Mouse (Mus musculus): ENCODE measurements around the gene Vsnl1.

DNA sequence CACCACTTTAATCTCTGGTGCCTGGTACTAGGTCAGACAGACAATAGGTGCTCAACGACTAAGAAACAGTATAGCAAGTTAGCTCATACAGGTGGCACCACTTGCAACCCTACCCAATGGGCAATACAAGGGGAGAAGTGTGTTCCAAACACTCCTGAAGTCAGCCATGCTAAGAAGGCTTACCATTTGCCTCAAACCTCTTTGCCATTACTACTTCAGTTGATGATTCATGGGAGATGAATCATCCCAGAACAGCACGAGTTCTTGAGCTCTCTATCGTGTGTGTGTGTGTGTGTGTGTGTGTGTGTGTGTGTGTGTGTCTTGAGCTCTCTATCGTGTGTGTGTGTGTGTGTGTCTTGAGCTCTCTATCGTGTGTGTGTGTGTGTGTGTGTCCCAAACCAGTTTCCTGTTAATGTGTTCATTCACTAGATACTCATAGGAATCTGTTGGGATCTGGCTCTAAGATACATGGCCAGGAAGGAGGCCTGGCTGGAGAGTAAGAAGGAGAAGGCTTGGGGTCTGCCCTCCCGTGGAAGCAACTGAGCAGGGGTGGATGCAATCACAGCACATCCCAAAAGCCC, 94.3 kb downstream of the Vsnl1 start:
- no peak for TF ChIP-seq CTCF (IDR thresholded peaks at IDR 0.05; ENCODE audit: borderline replicate concordance, insufficient read depth, low read length)
- no peak for TF ChIP-seq POLR2A (IDR thresholded peaks at IDR 0.05; ENCODE audit: low read depth, low read length)

Data from embryonic fibroblast, embryonic 13.5 days (primary cell).